Mouse (Mus musculus) limb, embryonic 10.5 days (tissue): ENCODE results near the gene Poc1b. TPM values are rescaled to one million over a fixed set of nuclear protein-coding genes. Genes with fewer than 3 reads are reported as not detected.

Experiments
- DNase-seq: peaks from one replicate; pipeline ENCODE4 v3.0.0-alpha.2; 2017; ENCODE audit warnings: low spot score
- H3K27ac ChIP-seq: fragments of 300-500 bp; sonication (generic); 2 replicates; pipeline ENCODE4 v1.5.1; 2016; ENCODE audit warnings: mild to moderate bottlenecking
- H3K27me3 ChIP-seq: fragments of 300-500 bp; sonication (generic); 2 replicates; pipeline ENCODE4 v1.6.1; 2016; ENCODE audit warnings: low read depth, mild to moderate bottlenecking; ENCODE audit not compliant: poor library complexity, severe bottlenecking
- H3K36me3 ChIP-seq: fragments of 300-500 bp; sonication (generic); 2 replicates; pipeline ENCODE4 v1.6.1; 2016; ENCODE audit warnings: mild to moderate bottlenecking, moderate library complexity
- H3K4me1 ChIP-seq: fragments of 300-500 bp; sonication (generic); 2 replicates; pipeline ENCODE4 v1.6.1; 2016
- H3K4me3 ChIP-seq: fragments of 300-500 bp; sonication (generic); 2 replicates; pipeline ENCODE4 v1.5.1; 2016; ENCODE audit warnings: mild to moderate bottlenecking, moderate library complexity
- H3K9me3 ChIP-seq: fragments of 300-500 bp; sonication (generic); replicated peaks from 2 replicates; pipeline ENCODE4 v1.6.1; 2016; ENCODE audit warnings: mild to moderate bottlenecking
- WGBS: fragments of 180-500 bp; shearing (Covaris S2); methylation state at CpG from one replicate; pipeline ENCODE4 v1.1.7; 2016; 5-methylcytosine and 5-hydroxymethylcytosine counted together
- polyA plus RNA-seq: library from polyadenylated mRNA; unstranded; fragments of >200 nt; fragmentation: Nextera tagmentation; extraction: Ambion mirVana; gene quantifications from 2 replicates; pipeline ENCODE4 v1.2.1, GENCODE M21; 2016

Poc1b gene
- polyA plus RNA-seq, 1 experiment from 2014 or later: 39.9 TPM

GRCm38 (mm10) chr10:99232518-99233227 is 125.8 kb downstream of the Poc1b start:
- Histone ChIP-seq H3K4me1 (peaks cover 27% of the 10 kb centered on the region), H3K4me3 (no peak overlapping the region), H3K27me3 (no peaks in the 10 kb centered on the region), H3K27ac (no peak overlapping the region), H3K36me3 (no peaks in the 10 kb centered on the region), H3K9me3 (no peaks in the 10 kb centered on the region)
- no peak for DNase-seq
- 73% methylated on average over 7 of the region's 7 CpGs for WGBS

GRCm38 (mm10) chr10:99234336-99234735 is 127.5 kb downstream of the Poc1b start:
- Histone ChIP-seq H3K4me3 (no peak overlapping the region), H3K36me3 (no peaks in the 10 kb centered on the region), H3K4me1 (peaks cover 12% of the 10 kb centered on the region), H3K27me3 (no peaks in the 10 kb centered on the region), H3K9me3 (no peaks in the 10 kb centered on the region), H3K27ac (no peak overlapping the region)
- no peak for DNase-seq
- 96% methylated on average over 8 of the region's 8 CpGs for WGBS

- 95% methylated on average over 9 of the region's 9 CpGs for WGBS
- H3K36me3 ChIP-seq: no peaks in the 10 kb centered on the region
- DNase-seq: no peak
- H3K4me1 ChIP-seq: peaks cover 7% of the 10 kb centered on the region
- no peaks in the 10 kb centered on the region for H3K27me3 ChIP-seq
- H3K9me3 ChIP-seq: no peaks in the 10 kb centered on the region
- no peak overlapping the region for H3K4me3 ChIP-seq
- no peak overlapping the region for H3K27ac ChIP-seq
Measured at GRCm38 (mm10) chr10:99235081-99235480, 128.2 kb downstream of the Poc1b start.

- H3K4me3 ChIP-seq: no peak overlapping the region
- 82% methylated on average over 11 of the region's 11 CpGs for WGBS
- no peaks in the 10 kb centered on the region for H3K9me3 ChIP-seq
- H3K27me3 ChIP-seq: no peaks in the 10 kb centered on the region
- no peak overlapping the region for H3K27ac ChIP-seq
- DNase-seq: no peak
- no peaks in the 10 kb centered on the region for H3K36me3 ChIP-seq
- peaks cover 22% of the 10 kb centered on the region for H3K4me1 ChIP-seq
Measured at GRCm38 (mm10) chr10:99237205-99237832, 130.5 kb downstream of the Poc1b start.

GRCm38 (mm10) chr10:99238537-99238936 is 131.7 kb downstream of the Poc1b start:
- DNase-seq: no peak
- peaks cover 30% of the 10 kb centered on the region for H3K4me1 ChIP-seq
- no peaks in the 10 kb centered on the region for H3K36me3 ChIP-seq
- WGBS: 84% methylated on average over 11 of the region's 11 CpGs
- H3K9me3 ChIP-seq: no peaks in the 10 kb centered on the region
- no peak overlapping the region for H3K27ac ChIP-seq
- H3K27me3 ChIP-seq: no peaks in the 10 kb centered on the region
- H3K4me3 ChIP-seq: no peak overlapping the region

- Histone ChIP-seq H3K4me1 (peaks cover 43% of the 10 kb centered on the region), H3K4me3 (no peak overlapping the region), H3K27ac (peak overlapping the region; percentile 70), H3K27me3 (no peaks in the 10 kb centered on the region), H3K36me3 (no peaks in the 10 kb centered on the region), H3K9me3 (no peaks in the 10 kb centered on the region)
- no peak for DNase-seq
- 72% methylated on average over 7 of the region's 7 CpGs for WGBS
Measured at GRCm38 (mm10) chr10:99241284-99241828, 134.5 kb downstream of the Poc1b start.

- H3K27ac ChIP-seq: peak overlapping the region; percentile 70
- no peaks in the 10 kb centered on the region for H3K36me3 ChIP-seq
- H3K9me3 ChIP-seq: no peaks in the 10 kb centered on the region
- 69% methylated on average over 16 of the region's 16 CpGs for WGBS
- DNase-seq: peak; percentile 50
- no peaks in the 10 kb centered on the region for H3K27me3 ChIP-seq
- peaks cover 43% of the 10 kb centered on the region for H3K4me1 ChIP-seq
- no peak overlapping the region for H3K4me3 ChIP-seq
Measured at GRCm38 (mm10) chr10:99241829-99242711, 135.2 kb downstream of the Poc1b start.

- no peaks in the 10 kb centered on the region for H3K27me3 ChIP-seq
- DNase-seq: no peak
- WGBS: 85% methylated on average over 10 of the region's 10 CpGs
- no peaks in the 10 kb centered on the region for H3K9me3 ChIP-seq
- no peak overlapping the region for H3K4me3 ChIP-seq
- H3K36me3 ChIP-seq: no peaks in the 10 kb centered on the region
- peaks cover 43% of the 10 kb centered on the region for H3K4me1 ChIP-seq
- peak overlapping the region; percentile 70 for H3K27ac ChIP-seq
Measured at GRCm38 (mm10) chr10:99242721-99243120, 135.9 kb downstream of the Poc1b start.

GRCm38 (mm10) chr10:99243907-99244489 is 137.2 kb downstream of the Poc1b start:
- Histone ChIP-seq H3K4me1 (peaks cover 43% of the 10 kb centered on the region), H3K27ac (peak overlapping the region; percentile 22; the same call in 1 of the 2 replicates), H3K36me3 (no peaks in the 10 kb centered on the region), H3K27me3 (no peaks in the 10 kb centered on the region), H3K4me3 (no peak overlapping the region), H3K9me3 (no peaks in the 10 kb centered on the region)
- WGBS: 77% methylated on average over 5 of the region's 5 CpGs
- DNase-seq: no peak

GRCm38 (mm10) chr10:99244655-99245260 is 137.9 kb downstream of the Poc1b start:
- no peaks in the 10 kb centered on the region for H3K9me3 ChIP-seq
- no peak overlapping the region for H3K27ac ChIP-seq
- no peak for DNase-seq
- no peak overlapping the region for H3K4me3 ChIP-seq
- WGBS: 40% methylated on average over 7 of the region's 7 CpGs
- no peaks in the 10 kb centered on the region for H3K27me3 ChIP-seq
- H3K36me3 ChIP-seq: no peaks in the 10 kb centered on the region
- H3K4me1 ChIP-seq: peaks cover 40% of the 10 kb centered on the region

GRCm38 (mm10) chr10:99246797-99247508 is 140.1 kb downstream of the Poc1b start:
- DNase-seq: no peak
- Histone ChIP-seq H3K9me3 (no peaks in the 10 kb centered on the region), H3K4me1 (peaks cover 29% of the 10 kb centered on the region), H3K27ac (no peak overlapping the region), H3K4me3 (no peak overlapping the region), H3K27me3 (no peaks in the 10 kb centered on the region), H3K36me3 (no peaks in the 10 kb centered on the region)
- WGBS: 88% methylated on average over 20 of the region's 20 CpGs
